Mouse (Mus musculus): Measurements from ENCODE around the gene Sart3. TPM values are rescaled to one million over a fixed set of nuclear protein-coding genes. Genes with fewer than 3 reads are reported as not detected.
"Not testable (repeated sequence)": the region's sequence is repeated elsewhere in the genome, so short reads cannot be mapped to it uniquely, and the experiment has no call there.

Sart3 gene
- 1 to 10 TPM; 5.8 to 8.2 TPM for total RNA-seq (2021)
- long read RNA-seq, experiment 1, partial matches to known transcripts: 0 of 1 reads
- long read RNA-seq, experiment 1, other reads (novel, unspliced or antisense): 1 of 1 reads
- long read RNA-seq, experiment 2, full-length matches to known transcripts: 4 of 7 reads
- long read RNA-seq, experiment 2, partial matches to known transcripts: 2 of 7 reads
- long read RNA-seq, experiment 2, other reads (novel, unspliced or antisense): 1 of 7 reads

DNA sequence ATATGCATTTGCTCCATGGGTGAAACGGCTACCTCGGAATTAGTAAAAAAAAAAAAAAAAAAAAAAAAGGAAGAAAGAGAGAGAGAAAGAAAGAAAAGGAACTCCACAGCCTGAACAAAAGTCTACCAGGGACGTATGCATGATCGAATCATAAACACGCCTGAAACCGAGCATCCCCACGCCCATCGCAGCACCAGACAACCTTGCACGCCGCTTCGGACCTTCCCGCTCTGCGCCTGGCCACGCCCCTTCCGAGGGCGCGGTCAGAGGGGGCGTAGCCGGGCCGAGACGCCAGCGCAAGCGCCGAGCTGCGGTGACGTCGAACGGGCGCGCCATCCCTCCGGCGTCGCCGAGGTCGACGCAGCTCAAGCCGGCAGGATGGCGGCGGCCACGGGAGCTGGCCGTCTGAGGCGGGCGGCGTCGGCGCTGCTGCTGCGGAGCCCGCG, at the start of gene Sart3, which contains the start of gene Iscu:
Sart3 (minus strand) TSS at position 61 of the 446 bp plus-strand sequence.
Iscu (plus strand) TSS at position 299 of the 446 bp plus-strand sequence.
- peak; percentile 93 for DNase-seq

DNA sequence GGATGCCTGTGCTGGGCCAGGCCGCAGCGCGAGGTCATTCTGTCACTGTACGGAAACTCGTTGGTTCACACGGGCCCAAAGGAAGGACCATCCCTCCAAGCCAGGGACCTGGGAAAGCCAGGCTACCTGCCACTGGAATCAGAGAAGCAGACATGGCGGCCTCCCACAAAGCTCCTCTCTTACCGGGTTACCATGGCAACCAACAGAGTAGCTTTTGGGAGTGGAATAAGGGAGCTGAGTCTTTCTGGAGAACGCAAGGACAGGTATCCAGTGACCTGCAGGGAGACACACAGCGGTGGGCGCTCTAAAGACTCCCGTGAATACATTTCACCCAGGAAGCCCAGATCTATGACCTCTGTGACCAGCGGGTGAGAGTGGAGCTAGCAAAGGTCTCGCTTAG, 46.3 kb upstream of the Sart3 start:
- DNase-seq: no peak

- DNase-seq: no peak
Measured at GRCm38 (mm10) chr5:113815638-113816152, 43.4 kb upstream of the Sart3 start.

DNA sequence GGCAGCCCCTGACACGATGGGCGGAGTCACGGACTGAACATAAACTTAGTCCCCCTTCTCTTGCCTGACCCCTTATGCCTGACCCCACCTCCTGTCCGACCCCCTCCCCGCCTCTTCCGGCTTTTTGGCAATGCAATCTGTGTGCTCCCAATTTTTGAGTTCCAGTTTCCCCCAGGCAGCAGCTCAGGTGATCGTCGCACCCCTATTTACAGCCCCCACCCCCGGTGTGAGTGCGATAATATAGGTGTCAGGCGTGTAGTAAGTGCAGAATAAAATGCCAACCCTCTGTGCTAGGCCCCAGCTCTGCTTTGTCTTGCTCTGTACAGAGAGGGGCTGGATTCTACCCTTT, 42.7 kb upstream of the Sart3 start:
- no peak for DNase-seq

GRCm38 (mm10) chr5:113814111-113815040, 42.1 kb upstream of the Sart3 start:
- DNase-seq: no peak

DNA sequence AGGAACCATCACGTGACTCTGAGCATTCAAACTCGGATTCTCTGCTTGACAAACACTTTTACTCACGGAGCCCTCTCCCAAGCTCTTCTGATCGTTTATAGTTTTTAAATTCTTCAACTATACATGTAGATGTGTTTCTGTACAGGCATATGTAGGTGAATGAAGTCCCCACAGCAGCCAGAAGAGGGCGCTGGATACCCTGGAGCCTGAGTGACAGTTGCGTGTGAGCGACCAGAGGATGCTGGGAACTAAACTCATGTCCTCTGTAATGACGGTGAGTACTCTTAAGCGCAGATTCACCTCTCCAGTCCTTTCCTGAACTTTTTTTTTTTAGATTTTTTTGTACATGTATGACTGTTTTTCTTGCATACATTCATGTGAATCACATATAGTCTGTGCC, 41.3 kb upstream of the Sart3 start:
- no peak for DNase-seq

DNA sequence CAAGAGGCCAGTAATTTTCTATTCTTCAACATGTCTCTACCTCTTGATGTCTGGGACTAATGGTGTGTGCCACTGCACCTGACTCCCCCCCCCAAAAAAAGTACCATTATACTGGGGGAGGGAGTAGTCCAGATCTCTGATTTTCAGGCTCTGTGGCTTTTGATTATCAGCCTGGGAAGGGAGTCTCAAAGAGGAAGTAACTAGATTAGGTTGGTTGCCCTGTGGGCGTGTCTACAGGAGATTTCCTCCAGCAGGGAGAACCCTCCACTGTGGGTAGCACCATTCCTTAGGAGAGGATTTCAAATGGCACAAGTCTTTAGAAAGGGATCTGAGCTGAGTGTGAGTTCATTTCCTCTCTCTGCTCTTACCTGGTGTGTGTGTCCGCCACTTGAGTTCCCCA, 40.3 kb upstream of the Sart3 start:
- no peak for DNase-seq

GRCm38 (mm10) chr5:113811824-113812420, 39.6 kb upstream of the Sart3 start:
- not testable (repeated sequence) for DNase-seq

DNA sequence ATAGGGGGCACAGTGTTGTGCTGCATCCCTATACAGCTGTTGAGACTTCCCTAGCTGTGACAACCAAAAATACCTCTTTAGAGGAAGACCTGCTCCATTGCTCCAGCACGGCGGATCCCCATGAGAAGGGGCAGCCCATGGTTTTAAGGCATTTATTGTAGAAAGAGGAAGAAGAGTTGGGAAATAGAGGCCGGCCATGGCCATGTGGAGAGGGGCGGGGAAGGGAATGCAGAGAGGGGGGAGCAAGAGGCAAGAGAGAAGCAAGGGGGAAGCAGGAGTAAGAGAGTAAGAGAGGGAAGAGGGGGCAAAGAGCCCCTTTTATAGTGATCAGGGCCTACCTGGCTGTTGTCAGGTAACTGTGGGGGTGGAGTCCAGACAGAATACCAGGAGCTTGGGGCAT, 37.8 kb upstream of the Sart3 start:
- no peak for DNase-seq

GRCm38 (mm10) chr5:113808177-113808576, 35.9 kb upstream of the Sart3 start:
- DNase-seq: no peak

DNA sequence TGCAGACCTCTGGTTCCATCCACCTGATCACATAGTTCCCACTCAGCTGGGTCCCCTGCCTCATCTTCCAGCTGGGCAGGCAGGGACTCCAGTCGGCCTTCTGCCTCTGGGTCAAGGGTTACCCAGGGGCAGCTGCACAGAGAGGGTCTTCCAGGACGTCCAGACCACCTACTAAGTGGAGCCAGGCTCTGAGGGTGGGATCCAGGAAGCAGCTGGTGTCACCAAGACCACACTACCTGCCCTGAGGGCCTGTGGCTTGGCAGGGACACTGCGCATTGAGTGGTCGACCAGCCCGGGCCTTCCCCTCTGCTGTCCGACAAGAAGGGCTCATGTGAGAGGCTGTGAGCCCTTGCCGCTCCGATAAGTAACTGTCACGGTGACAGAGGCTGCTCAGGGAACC, 35.4 kb upstream of the Sart3 start:
- DNase-seq: no peak

DNA sequence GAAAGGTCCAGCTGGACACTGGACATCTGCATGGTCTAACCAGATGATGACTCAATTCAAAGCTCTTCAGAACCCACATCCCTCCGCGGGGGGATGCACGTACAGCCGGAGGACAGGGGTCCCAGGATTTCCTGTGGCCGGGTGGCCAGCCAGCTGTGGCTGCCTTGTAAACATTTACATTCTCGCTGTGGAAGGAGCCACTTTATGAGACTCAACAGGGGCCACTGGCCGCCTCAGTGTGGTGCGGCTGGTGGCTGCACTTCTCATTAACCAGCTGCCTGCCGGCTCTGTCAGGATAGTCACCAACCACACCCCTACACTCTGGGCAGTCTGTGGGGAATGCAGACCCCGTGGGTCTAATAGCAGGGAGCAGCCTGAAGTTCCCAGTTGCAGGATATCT, 34.1 kb upstream of the Sart3 start:
- no peak for DNase-seq

- DNase-seq: no peak
Measured at GRCm38 (mm10) chr5:113805301-113805700, 33.0 kb upstream of the Sart3 start.

GRCm38 (mm10) chr5:113804395-113804966, 32.2 kb upstream of the Sart3 start:
- no peak for DNase-seq

DNA sequence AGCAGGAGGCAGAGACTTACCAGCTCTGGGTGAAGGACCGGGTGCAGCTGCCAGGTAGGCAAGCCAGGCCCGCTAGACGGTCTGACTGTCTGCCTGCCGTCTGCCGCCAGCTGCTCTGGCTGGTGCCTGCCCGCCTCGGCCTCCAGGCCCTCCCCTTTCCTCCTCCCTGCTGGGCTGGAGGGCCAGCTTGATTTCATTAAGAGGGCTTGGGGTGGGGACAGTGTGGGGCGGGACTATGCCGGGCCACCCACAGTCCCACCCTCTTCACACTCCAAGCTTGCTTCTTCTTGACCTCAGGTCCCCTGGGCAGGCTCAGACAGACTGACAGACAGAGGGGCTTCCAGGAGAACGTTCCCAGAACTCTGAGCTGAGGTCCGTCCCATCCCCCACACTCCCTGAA, 28.0 kb upstream of the Sart3 start, which contains the start of gene Tmem119:
Tmem119 (minus strand) TSS at position 237 of the 400 bp plus-strand sequence.
- DNase-seq: peak; percentile 77

DNA sequence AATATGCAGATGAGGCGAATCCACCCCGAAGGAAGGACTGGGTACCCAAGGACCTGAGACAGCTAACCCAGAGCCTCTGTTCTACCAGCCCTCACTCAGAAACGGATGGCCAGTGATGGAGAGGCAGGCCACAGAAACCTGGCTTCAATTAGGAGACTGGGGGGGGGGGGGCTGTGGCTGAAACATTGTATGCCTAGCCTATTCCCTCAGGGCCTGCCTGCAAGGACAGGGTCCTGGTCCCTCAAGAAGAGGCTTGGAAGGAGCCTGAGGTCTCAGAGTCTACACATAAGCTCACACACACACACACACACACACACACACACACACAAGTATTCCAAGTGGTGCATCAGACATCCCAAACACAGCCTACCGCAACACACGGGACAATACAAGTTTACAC, 27.4 kb upstream of the Sart3 start:
- no peak for DNase-seq

DNA sequence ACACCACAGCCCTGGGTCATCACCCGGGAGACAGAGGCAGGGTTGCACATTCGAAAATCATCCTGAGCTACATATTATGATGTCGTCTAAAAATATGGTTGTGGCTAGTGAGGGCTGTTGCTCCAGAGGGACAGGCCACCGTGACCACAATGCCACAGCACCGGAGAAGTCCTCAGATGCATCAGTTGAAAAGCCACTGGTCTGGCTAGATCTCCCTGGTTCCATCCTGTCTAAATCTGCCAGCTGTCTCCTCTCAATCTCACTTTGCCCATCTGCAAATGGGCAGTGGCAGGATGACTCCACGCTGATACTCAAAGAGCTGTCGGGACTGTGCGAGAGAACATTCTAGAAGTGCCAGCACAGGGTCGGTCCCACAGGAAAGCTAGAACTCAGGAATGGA, 26.2 kb upstream of the Sart3 start:
- DNase-seq: no peak

- DNase-seq: no peak
Measured at GRCm38 (mm10) chr5:113797149-113797882, 25.0 kb upstream of the Sart3 start.

- no peak for DNase-seq
Measured at GRCm38 (mm10) chr5:113796401-113797148, 24.3 kb upstream of the Sart3 start.

- DNase-seq: no peak
Measured at GRCm38 (mm10) chr5:113791197-113792095, 19.1 kb upstream of the Sart3 start.
